17 mouse cellular contexts compared by ENCODE assay signal in genomic region chr6:138388168-138388936, GRCm38 (mm10).
A peak's percentile ranks its signal among the peaks of the same experiment; 100 is the strongest.
DNase-seq lines count a peak whose midpoint lies in the region; ATAC-seq and TF ChIP-seq lines count a peak whose summit lies in the region.
"Had no signal": no experiment of that assay in that cellular context is flagged by ENCODE, and none has a peak within 500 bp of the region (broad histone marks: within the 10 kb centered on the region; RNA-seq: fewer than 3 reads in every experiment).

No protein-coding gene starts in this region.

- no peaks in the 10 kb centered on the region for H3K27me3 ChIP-seq in forebrain, embryonic 12.5 days
- no peaks in the 10 kb centered on the region for H3K27me3 ChIP-seq in forebrain, embryonic 13.5 days
- no peaks in the 10 kb centered on the region for H3K27me3 ChIP-seq in hindbrain, embryonic 10.5 days (ENCODE audit: insufficient read depth, poor library complexity, severe bottlenecking)
- H3K27me3 ChIP-seq in hindbrain, postnatal 0 days (ENCODE audit: insufficient read depth, low read length): no peaks in the 10 kb centered on the region
- no peaks in the 10 kb centered on the region for H3K27me3 ChIP-seq in neural tube, embryonic 12.5 days (replicated peaks)
- H3K27me3 ChIP-seq: embryonic facial prominence, embryonic 13.5 days; stomach, embryonic 15.5 days had no signal

- 0 out of 2 replicates have a peak, but pooled peaks have one; percentile 20 for ATAC-seq in forebrain, embryonic 12.5 days (ENCODE audit: low FRiP score)
- ATAC-seq in forebrain, embryonic 13.5 days: no peak
- ATAC-seq in hindbrain, postnatal 0 days: peak; percentile 88
- ATAC-seq in neural tube, embryonic 12.5 days (ENCODE audit: low FRiP score, low read depth): peak; percentile 49; the same call in 1 of the 2 replicates
- ATAC-seq in frontal cortex, adult (ENCODE audit: low TSS enrichment): no peak

- no peak overlapping the region for H3K27ac ChIP-seq in forebrain, embryonic 12.5 days
- no peak overlapping the region for H3K27ac ChIP-seq in forebrain, embryonic 13.5 days
- no peak overlapping the region for H3K27ac ChIP-seq in hindbrain, embryonic 10.5 days
- no peak overlapping the region for H3K27ac ChIP-seq in hindbrain, postnatal 0 days
- no peak overlapping the region for H3K27ac ChIP-seq in neural tube, embryonic 12.5 days
- H3K27ac ChIP-seq: embryonic facial prominence, embryonic 13.5 days; gastrocnemius, adult 2 months; stomach, embryonic 15.5 days had no signal

- 28% methylated on average over 18 of the region's 18 CpGs for WGBS in forebrain, embryonic 12.5 days
- 27% methylated on average over 18 of the region's 18 CpGs for WGBS in forebrain, embryonic 13.5 days
- 66% methylated on average over 18 of the region's 18 CpGs for WGBS in hindbrain, embryonic 10.5 days
- 55% methylated on average over 18 of the region's 18 CpGs for WGBS in hindbrain, postnatal 0 days
- 70% methylated on average over 18 of the region's 18 CpGs for WGBS in neural tube, embryonic 12.5 days

- DNase-seq in hindbrain, embryonic 10.5 days (ENCODE audit: low spot score): peak; percentile 5
- DNase-seq in hindbrain, postnatal 0 days (ENCODE audit: low spot score): peak; percentile 59
- no peak for DNase-seq in testis, postnatal 10 days (ENCODE audit: low spot score)
- DNase-seq in ovary, postnatal 14 days (ENCODE audit: low spot score): no peak
- DNase-seq: cerebellum, adult 2 months; gastrocnemius, adult 2 months; heart, adult 11 months; kidney, adult 8-10 months; liver; lung, adult 18-20 months; lung, postnatal 36 days had no signal

- no peaks in the 10 kb centered on the region for H3K36me3 ChIP-seq in forebrain, embryonic 12.5 days (replicated peaks)
- no peaks in the 10 kb centered on the region for H3K36me3 ChIP-seq in forebrain, embryonic 13.5 days (ENCODE audit: poor library complexity, severe bottlenecking)
- H3K36me3 ChIP-seq in hindbrain, embryonic 10.5 days: no peaks in the 10 kb centered on the region
- H3K36me3 ChIP-seq in hindbrain, postnatal 0 days (ENCODE audit: insufficient read depth, low read length): no peaks in the 10 kb centered on the region
- no peaks in the 10 kb centered on the region for H3K36me3 ChIP-seq in neural tube, embryonic 12.5 days
- H3K36me3 ChIP-seq: embryonic facial prominence, embryonic 13.5 days; stomach, embryonic 15.5 days had no signal

- H3K9me3 ChIP-seq in forebrain, embryonic 12.5 days: no peaks in the 10 kb centered on the region
- H3K9me3 ChIP-seq in forebrain, embryonic 13.5 days (replicated peaks): no peaks in the 10 kb centered on the region
- no peaks in the 10 kb centered on the region for H3K9me3 ChIP-seq in hindbrain, embryonic 10.5 days
- H3K9me3 ChIP-seq in hindbrain, postnatal 0 days (ENCODE audit: low read length): no peaks in the 10 kb centered on the region
- no peaks in the 10 kb centered on the region for H3K9me3 ChIP-seq in neural tube, embryonic 12.5 days
- H3K9me3 ChIP-seq: embryonic facial prominence, embryonic 13.5 days; stomach, embryonic 15.5 days had no signal

- H3K4me2 ChIP-seq in forebrain, embryonic 12.5 days: no peak overlapping the region
- no peak overlapping the region for H3K4me2 ChIP-seq in forebrain, embryonic 13.5 days
- no peak overlapping the region for H3K4me2 ChIP-seq in hindbrain, postnatal 0 days (ENCODE audit: low read depth, low read length)
- no peak overlapping the region for H3K4me2 ChIP-seq in neural tube, embryonic 12.5 days (replicated peaks)
- H3K4me2 ChIP-seq: embryonic facial prominence, embryonic 13.5 days; stomach, embryonic 15.5 days had no signal

- peaks cover 8% of the 10 kb centered on the region for H3K4me1 ChIP-seq in forebrain, embryonic 12.5 days
- peaks cover 22% of the 10 kb centered on the region for H3K4me1 ChIP-seq in forebrain, embryonic 13.5 days
- 0 out of 2 replicates have a peak, but pooled peaks cover 10% of the 10 kb centered on the region for H3K4me1 ChIP-seq in hindbrain, embryonic 10.5 days (replicated peaks)
- no peaks in the 10 kb centered on the region for H3K4me1 ChIP-seq in hindbrain, postnatal 0 days (ENCODE audit: insufficient read depth, low read length)
- H3K4me1 ChIP-seq in neural tube, embryonic 12.5 days: no peaks in the 10 kb centered on the region
- H3K4me1 ChIP-seq: embryonic facial prominence, embryonic 13.5 days; stomach, embryonic 15.5 days had no signal

- no peak overlapping the region for H3K4me3 ChIP-seq in forebrain, embryonic 12.5 days (replicated peaks)
- no peak overlapping the region for H3K4me3 ChIP-seq in forebrain, embryonic 13.5 days
- no peak overlapping the region for H3K4me3 ChIP-seq in hindbrain, embryonic 10.5 days
- no peak overlapping the region for H3K4me3 ChIP-seq in hindbrain, postnatal 0 days (ENCODE audit: low read length)
- H3K4me3 ChIP-seq in neural tube, embryonic 12.5 days: no peak overlapping the region
- H3K4me3 ChIP-seq: embryonic facial prominence, embryonic 13.5 days; gastrocnemius, adult 2 months; stomach, embryonic 15.5 days had no signal

- no peak for TF ChIP-seq CTCF in hindbrain, postnatal 0 days (IDR thresholded peaks at IDR 0.05; ENCODE audit: low read depth)

- no peak overlapping the region for H3K9ac ChIP-seq in forebrain, embryonic 12.5 days
- no peak overlapping the region for H3K9ac ChIP-seq in forebrain, embryonic 13.5 days
- H3K9ac ChIP-seq in hindbrain, postnatal 0 days (replicated peaks; ENCODE audit: low read length): no peak overlapping the region
- no peak overlapping the region for H3K9ac ChIP-seq in neural tube, embryonic 12.5 days
- H3K9ac ChIP-seq: embryonic facial prominence, embryonic 13.5 days; stomach, embryonic 15.5 days had no signal

Comparison
In these comparisons a context has a peak if more than half of its experiments do, and no peak if none do; other contexts are left out.
1. ATAC-seq: peak in forebrain, embryonic 12.5 days (single experiment), hindbrain, postnatal 0 days (single experiment) and neural tube, embryonic 12.5 days (single experiment); none in forebrain, embryonic 13.5 days (single experiment) and frontal cortex, adult (single experiment).
2. DNase-seq: peak in hindbrain, embryonic 10.5 days (single experiment) and hindbrain, postnatal 0 days (single experiment); none in testis, postnatal 10 days (single experiment) and ovary, postnatal 14 days (single experiment).